Mouse (Mus musculus): Measurements from ENCODE around the gene Ppa1.

DNA sequence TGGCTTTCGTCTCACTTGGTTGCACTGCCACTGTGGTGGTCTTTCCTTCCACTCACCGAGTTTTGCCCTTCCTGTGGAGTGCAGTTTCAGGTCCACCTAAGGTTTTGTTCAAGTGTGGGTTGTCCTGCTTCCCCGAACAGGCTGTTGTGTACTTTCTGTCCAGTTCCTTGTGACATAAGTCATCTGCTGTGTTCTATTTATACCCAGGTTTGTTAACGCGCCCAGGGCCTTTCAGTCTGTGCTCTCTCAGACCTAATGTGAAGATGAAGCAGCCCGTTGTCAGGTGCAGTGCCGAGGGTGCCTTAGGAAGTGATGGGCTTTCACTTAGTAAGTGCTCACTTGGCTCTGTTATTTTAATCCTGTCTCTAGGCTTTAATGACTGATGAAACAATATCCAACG is 41.1 kb downstream of the Ppa1 start:
- TF ChIP-seq POLR2A (IDR thresholded peaks at IDR 0.05; ENCODE audit: borderline replicate concordance, extremely low read depth, insufficient read depth, insufficient read length, poor library complexity, severe bottlenecking): no peak
- no peak for TF ChIP-seq CTCF (IDR thresholded peaks at IDR 0.05; ENCODE audit: borderline replicate concordance, extremely low read depth, insufficient read depth, insufficient read length)

Data from brain, embryonic 14.5 days (tissue).